Mouse (Mus musculus) myocyte (in vitro differentiated cells): ENCODE results near the gene Lep.

ENCODE experiments used
- CEBPB ChIP-seq: IDR thresholded peaks from 2 replicates; pipeline ENCODE4 v1.6.1; 2011; ENCODE audit warnings: mild to moderate bottlenecking, moderate library complexity; ENCODE audit not compliant: poor library complexity, insufficient read depth, severe bottlenecking
- E2F4 ChIP-seq: IDR thresholded peaks from one replicate; pipeline ENCODE4 v1.6.1; 2011; ENCODE audit warnings: mild to moderate bottlenecking, control low read depth, moderate library complexity; ENCODE audit not compliant: insufficient read depth
- MAX ChIP-seq: IDR thresholded peaks from one replicate; pipeline ENCODE4 v1.6.1; 2011; ENCODE audit warnings: low read depth, mild to moderate bottlenecking, control low read depth
- MYOD1 ChIP-seq, 3 experiments: IDR thresholded peaks; one replicate each; pipeline ENCODE4 v1.6.1; 2011; ENCODE audit warnings: control low read depth in 2 of 3, low read depth in 2 of 3, mild to moderate bottlenecking in 2 of 3, moderate library complexity in 1 of 3; ENCODE audit not compliant: insufficient read length in 2 of 3, control insufficient read depth in 1 of 3
- POLR2A ChIP-seq: IDR thresholded peaks from one replicate; pipeline ENCODE4 v1.6.1; 2011; ENCODE audit warnings: low read depth, mild to moderate bottlenecking, control low read depth, moderate library complexity; ENCODE audit not compliant: insufficient read length
- POLR2AphosphoS2 ChIP-seq: IDR thresholded peaks from one replicate; pipeline ENCODE4 v1.6.1; 2011; ENCODE audit warnings: low read depth, control low read depth; ENCODE audit not compliant: insufficient read length
- REST ChIP-seq: IDR thresholded peaks from one replicate; pipeline ENCODE4 v1.6.1; 2011; ENCODE audit warnings: mild to moderate bottlenecking, control low read depth, moderate library complexity; ENCODE audit not compliant: insufficient read depth, insufficient read length
- TCF12 ChIP-seq: IDR thresholded peaks from one replicate; pipeline ENCODE4 v1.6.1; 2011; ENCODE audit warnings: mild to moderate bottlenecking, control low read depth; ENCODE audit not compliant: poor library complexity, insufficient read depth, severe bottlenecking
- USF1 ChIP-seq: IDR thresholded peaks from one replicate; pipeline ENCODE4 v1.6.1; 2011; ENCODE audit warnings: low read depth, mild to moderate bottlenecking, control low read depth, moderate library complexity

DNA sequence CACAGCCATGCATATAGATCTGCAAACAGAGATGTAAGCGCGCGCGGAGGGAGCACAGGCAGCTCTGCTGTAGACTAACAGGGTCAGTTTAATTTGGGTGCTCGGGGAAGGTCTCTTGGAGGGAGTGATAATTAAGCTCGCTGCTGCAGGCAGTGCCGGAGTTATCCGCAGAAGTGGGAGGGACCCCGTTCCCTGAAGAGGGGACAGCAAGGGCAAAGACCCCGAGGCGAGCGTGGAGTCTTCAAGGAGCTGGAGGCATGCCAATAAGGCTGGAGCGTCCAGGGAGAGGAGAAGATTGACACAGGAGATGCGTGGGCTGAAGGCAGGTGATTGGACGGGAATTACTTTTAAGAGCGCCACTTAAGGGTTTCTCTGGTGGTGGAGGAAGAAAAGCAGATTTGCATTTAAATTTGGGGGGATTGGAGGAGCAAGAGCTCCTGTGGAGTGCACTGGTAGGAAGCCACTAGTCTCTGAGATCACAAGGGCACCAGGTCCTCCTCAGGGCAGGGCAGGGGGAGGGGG, 43.1 kb upstream of the Lep start:
- TF ChIP-seq MAX: no peak
- TF ChIP-seq REST: no peak
- no peak for TF ChIP-seq USF1
- TF ChIP-seq TCF12: no peak
- TF ChIP-seq E2F4: no peak
- no peak for TF ChIP-seq POLR2AphosphoS2
- TF ChIP-seq POLR2A: no peak
- TF ChIP-seq CEBPB: no peak
- no peak for TF ChIP-seq MYOD1 (IDR thresholded peaks at IDR 0.05; ENCODE audit: control insufficient read depth in 1 of 3, insufficient read length in 2 of 3, low read depth in 2 of 3)
